Mouse (Mus musculus): ENCODE data around the gene Pax9. TPM values are rescaled to one million over a fixed set of nuclear protein-coding genes. Genes with fewer than 3 reads are reported as not detected.

The Pax9 gene
- polyA plus RNA-seq, 2 experiments: 3.8 to 8.3 TPM

DNA sequence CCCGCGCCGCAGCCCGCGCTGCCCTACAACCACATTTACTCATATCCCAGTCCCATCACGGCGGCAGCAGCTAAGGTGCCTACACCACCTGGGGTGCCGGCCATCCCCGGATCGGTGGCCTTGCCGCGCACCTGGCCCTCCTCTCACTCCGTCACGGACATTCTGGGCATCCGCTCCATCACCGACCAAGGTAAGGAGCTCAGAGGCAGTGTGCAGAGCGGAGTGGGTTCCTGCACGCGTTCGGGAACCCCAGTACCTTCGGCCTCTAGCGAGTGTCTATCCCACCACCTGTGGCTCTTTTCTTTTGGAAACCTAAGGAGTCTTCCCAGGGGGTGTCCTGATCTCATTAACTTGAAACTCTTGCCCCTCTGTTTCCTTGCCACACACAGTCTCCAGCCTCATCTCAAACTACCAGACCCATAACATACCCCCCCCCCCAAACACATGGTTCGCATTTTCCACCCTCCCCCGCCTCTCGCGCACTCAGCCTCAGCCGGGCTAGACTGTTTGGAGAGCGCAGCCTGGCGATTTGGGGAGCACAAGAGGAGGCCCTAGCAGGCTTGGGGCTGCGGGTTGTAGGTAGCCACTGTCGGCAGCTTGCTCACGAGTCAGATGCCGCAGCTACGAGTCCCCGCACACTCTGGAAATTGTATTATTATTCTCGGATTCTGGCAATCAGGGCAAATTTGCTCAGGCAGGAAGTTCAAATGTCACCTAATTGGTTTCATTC is 5.6 kb downstream of the Pax9 start:
- peak overlapping the region; percentile 48 for H3K9ac ChIP-seq (ENCODE audit: low read depth, low read length, severe bottlenecking)
- H3K4me2 ChIP-seq (replicated peaks; ENCODE audit: low read depth, low read length, severe bottlenecking): peak overlapping the region; percentile 55
- H3K9me3 ChIP-seq (ENCODE audit: control insufficient read depth, low read length): no peaks in the 10 kb centered on the region
- under 1% methylated on average over 36 of the region's 36 CpGs for WGBS
- no peak for ATAC-seq (ENCODE audit: low FRiP score, low read depth)
- peaks cover 10% of the 10 kb centered on the region; the same call in 1 of the 2 replicates for H3K4me1 ChIP-seq (ENCODE audit: control insufficient read depth, insufficient read depth, low read length)
- no peak for DNase-seq (ENCODE audit: low spot score)
- no peak for TF ChIP-seq POLR2A (IDR thresholded peaks at IDR 0.05; ENCODE audit: borderline replicate concordance, extremely low read depth, insufficient read depth, insufficient read length)
- H3K36me3 ChIP-seq (ENCODE audit: control insufficient read depth, insufficient read depth, low read length): no peaks in the 10 kb centered on the region
- H3K4me3 ChIP-seq (replicated peaks; ENCODE audit: low read length): peak overlapping the region; percentile 45
- H3K27ac ChIP-seq (replicated peaks; ENCODE audit: low read depth, low read length): no peak overlapping the region
- H3K27me3 ChIP-seq (ENCODE audit: control insufficient read depth, insufficient read depth, low read length): peaks cover 92% of the 10 kb centered on the region

DNA sequence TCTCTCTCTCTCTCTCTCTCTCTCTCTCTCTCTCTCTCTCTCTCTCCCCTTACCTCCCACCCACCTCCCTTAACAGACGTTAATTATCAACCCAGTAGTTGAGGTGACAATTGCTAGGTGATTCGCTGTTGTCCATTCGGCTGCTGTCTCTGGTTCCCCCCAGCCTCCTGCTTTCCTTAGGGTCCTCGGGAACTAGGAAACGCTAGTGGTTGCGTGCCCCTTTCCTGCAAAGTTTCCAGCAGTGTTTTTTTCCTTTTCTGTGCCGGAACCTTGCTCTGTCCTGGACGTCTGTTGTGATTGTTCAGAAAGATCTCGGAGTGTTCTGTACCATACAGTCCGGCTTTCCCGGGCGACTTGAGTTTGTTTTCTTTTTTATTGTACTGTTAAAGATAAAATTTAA is 6.2 kb downstream of the Pax9 start:
- peaks cover 10% of the 10 kb centered on the region; the same call in 1 of the 2 replicates for H3K4me1 ChIP-seq (ENCODE audit: control insufficient read depth, insufficient read depth, low read length)
- 2% methylated on average over 12 of the region's 12 CpGs for WGBS
- H3K9me3 ChIP-seq (ENCODE audit: control insufficient read depth, low read length): no peaks in the 10 kb centered on the region
- peaks cover 89% of the 10 kb centered on the region for H3K27me3 ChIP-seq (ENCODE audit: control insufficient read depth, insufficient read depth, low read length)
- peak overlapping the region; percentile 55 for H3K4me2 ChIP-seq (replicated peaks; ENCODE audit: low read depth, low read length, severe bottlenecking)
- ATAC-seq (ENCODE audit: low FRiP score, low read depth): no peak
- TF ChIP-seq POLR2A (IDR thresholded peaks at IDR 0.05; ENCODE audit: borderline replicate concordance, extremely low read depth, insufficient read depth, insufficient read length): no peak
- peak overlapping the region; percentile 48 for H3K9ac ChIP-seq (ENCODE audit: low read depth, low read length, severe bottlenecking)
- H3K27ac ChIP-seq (replicated peaks; ENCODE audit: low read depth, low read length): no peak overlapping the region
- no peaks in the 10 kb centered on the region for H3K36me3 ChIP-seq (ENCODE audit: control insufficient read depth, insufficient read depth, low read length)
- no peak for DNase-seq (ENCODE audit: low spot score)
- H3K4me3 ChIP-seq (replicated peaks; ENCODE audit: low read length): peak overlapping the region; percentile 45

DNA sequence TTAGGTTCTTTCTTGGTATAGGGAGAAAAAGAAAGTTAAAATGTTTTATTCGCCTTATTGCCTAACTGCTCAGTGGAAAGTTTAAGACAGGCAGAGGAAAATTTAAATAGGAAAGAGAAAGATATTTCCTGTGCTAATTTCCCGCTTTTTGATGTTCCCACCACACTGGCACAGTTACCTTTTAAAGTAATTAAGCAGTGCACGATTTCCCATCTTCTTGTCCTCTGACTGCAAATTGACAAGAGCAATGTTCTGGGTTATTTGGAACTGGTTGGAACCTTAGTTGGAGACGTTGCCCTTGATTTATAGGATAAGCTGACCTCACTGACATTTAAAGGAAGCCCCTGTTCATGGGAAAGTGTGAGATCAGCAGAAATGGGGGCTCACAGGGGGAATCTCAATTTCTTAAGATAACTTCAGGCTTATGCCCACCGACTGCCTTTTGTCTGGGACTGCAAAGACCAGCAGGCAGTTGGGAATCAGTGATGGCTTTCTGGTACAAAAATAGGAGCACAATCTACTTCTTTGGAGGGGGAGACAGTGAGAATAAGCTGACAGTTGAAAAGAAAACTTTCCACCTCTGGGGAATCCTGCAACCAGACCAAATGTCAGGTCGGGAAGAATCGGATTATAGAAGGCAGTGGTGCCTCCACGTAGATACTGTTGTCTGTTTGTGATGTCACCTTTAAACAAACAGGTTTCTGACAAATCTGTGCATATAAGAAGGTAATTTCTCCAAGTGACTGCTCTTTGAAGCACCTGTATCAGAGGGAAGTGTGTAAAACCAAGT is 6.8 kb downstream of the Pax9 start:
- no peak overlapping the region for H3K27ac ChIP-seq (replicated peaks; ENCODE audit: low read depth, low read length)
- WGBS: 6% methylated on average over 8 of the region's 8 CpGs
- DNase-seq (ENCODE audit: low spot score) (no peak), ATAC-seq (ENCODE audit: low FRiP score, low read depth) (no peak)
- peak overlapping the region; percentile 31 for H3K9ac ChIP-seq (ENCODE audit: low read depth, low read length, severe bottlenecking)
- no peaks in the 10 kb centered on the region for H3K36me3 ChIP-seq (ENCODE audit: control insufficient read depth, insufficient read depth, low read length)
- peak overlapping the region; percentile 45 for H3K4me3 ChIP-seq (replicated peaks; ENCODE audit: low read length)
- no peak for TF ChIP-seq POLR2A (IDR thresholded peaks at IDR 0.05; ENCODE audit: borderline replicate concordance, extremely low read depth, insufficient read depth, insufficient read length)
- H3K4me2 ChIP-seq (replicated peaks; ENCODE audit: low read depth, low read length, severe bottlenecking): peak overlapping the region; percentile 55
- no peaks in the 10 kb centered on the region for H3K9me3 ChIP-seq (ENCODE audit: control insufficient read depth, low read length)
- peaks cover 10% of the 10 kb centered on the region; the same call in 1 of the 2 replicates for H3K4me1 ChIP-seq (ENCODE audit: control insufficient read depth, insufficient read depth, low read length)
- peaks cover 83% of the 10 kb centered on the region for H3K27me3 ChIP-seq (ENCODE audit: control insufficient read depth, insufficient read depth, low read length)

DNA sequence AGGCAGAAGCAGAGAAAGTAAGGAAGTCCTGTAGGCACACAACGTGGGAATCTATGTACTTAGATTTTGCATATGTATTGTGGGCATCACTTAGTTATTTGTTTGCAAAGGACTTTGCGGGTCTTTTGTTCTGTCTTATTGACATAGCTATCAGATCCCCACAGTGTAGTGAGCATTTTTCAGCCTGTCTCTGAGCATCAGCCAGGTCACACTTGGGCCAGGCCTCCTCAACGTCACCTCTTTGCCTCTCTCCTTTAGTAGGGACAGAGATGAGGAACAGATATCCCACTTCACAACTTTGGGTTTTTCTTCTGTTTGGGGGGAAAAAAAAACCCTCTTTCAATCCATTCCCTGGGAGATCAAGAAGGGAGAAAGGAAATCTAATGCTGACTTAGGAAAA is 7.8 kb downstream of the Pax9 start:
- Histone ChIP-seq H3K4me2 (replicated peaks; ENCODE audit: low read depth, low read length, severe bottlenecking) (peak overlapping the region; percentile 40; the same call in 1 of the 2 replicates), H3K36me3 (ENCODE audit: control insufficient read depth, insufficient read depth, low read length) (no peaks in the 10 kb centered on the region), H3K4me3 (replicated peaks; ENCODE audit: low read length) (peak overlapping the region; percentile 25; the same call in 1 of the 2 replicates), H3K27ac (replicated peaks; ENCODE audit: low read depth, low read length) (no peak overlapping the region), H3K9ac (ENCODE audit: low read depth, low read length, severe bottlenecking) (no peak overlapping the region), H3K4me1 (ENCODE audit: control insufficient read depth, insufficient read depth, low read length) (peaks cover 10% of the 10 kb centered on the region; the same call in 1 of the 2 replicates), H3K27me3 (ENCODE audit: control insufficient read depth, insufficient read depth, low read length) (peaks cover 74% of the 10 kb centered on the region), H3K9me3 (ENCODE audit: control insufficient read depth, low read length) (no peaks in the 10 kb centered on the region)
- TF ChIP-seq POLR2A (IDR thresholded peaks at IDR 0.05; ENCODE audit: borderline replicate concordance, extremely low read depth, insufficient read depth, insufficient read length): no peak
- ATAC-seq (ENCODE audit: low FRiP score, low read depth): no peak
- no peak for DNase-seq (ENCODE audit: low spot score)
- WGBS: 30% methylated on average over 3 of the region's 3 CpGs
